In the genomic region with DNA sequence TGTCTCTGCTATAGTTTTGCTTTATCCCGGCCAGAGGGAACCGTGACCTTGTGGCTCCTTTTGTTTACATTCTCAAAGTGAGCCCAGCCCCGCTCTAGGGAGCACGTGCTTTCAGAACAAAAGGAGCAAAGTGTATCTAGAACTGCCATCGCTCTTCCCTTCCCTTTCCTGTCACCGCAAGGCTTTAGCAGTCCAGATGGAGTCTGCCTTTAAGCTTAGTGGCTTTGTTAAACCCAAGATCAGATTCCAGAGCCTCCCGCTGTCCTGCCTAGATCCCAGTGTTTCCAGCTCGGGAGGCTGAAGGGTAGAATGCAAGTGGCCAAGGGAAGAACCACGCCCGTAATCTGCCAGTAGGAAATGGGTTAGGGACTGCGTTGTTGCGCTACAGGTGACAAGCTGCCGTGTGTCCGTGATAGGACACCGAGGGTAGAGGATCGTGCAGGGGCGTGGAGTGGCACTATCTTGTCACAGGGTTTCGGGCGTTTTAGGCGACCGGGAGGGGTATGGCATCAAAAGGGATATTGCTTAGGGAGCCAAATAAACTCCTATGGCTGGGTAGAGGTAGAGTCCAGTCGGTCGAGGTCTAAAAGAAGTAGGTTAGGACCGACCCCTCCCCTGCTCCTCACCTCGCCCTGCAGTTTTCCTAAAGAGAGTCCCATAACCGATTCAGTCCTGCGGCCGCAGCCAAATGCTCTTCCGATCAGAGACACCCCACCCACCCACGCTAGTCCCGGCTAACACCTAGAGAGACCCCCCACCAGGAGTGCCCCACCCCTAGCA, we compare ENCODE assay signal across 8 mouse cellular contexts. TPM values are rescaled to one million over a fixed set of nuclear protein-coding genes. Genes with fewer than 3 reads are reported as not detected.
DNase-seq lines count a peak whose midpoint lies in the region; ATAC-seq and TF ChIP-seq lines count a peak whose summit lies in the region.

No protein-coding gene starts in this region.

- peak overlapping the region; percentile 71 for H3K9ac ChIP-seq in heart, postnatal 0 days (replicated peaks; ENCODE audit: low read depth, low read length)
- H3K9ac ChIP-seq in liver, embryonic 11.5 days (ENCODE audit: low read depth, low read length) = peak overlapping the region; percentile 96

- peak overlapping the region; percentile 87 for H3K4me3 ChIP-seq in heart, postnatal 0 days (ENCODE audit: low read depth, low read length)
- peak overlapping the region; percentile 84 for H3K4me3 ChIP-seq in liver, embryonic 11.5 days (ENCODE audit: low read depth, low read length)

- peak overlapping the region; percentile 98 for H3K4me2 ChIP-seq in heart, postnatal 0 days (ENCODE audit: low read depth, low read length)
- peak overlapping the region; percentile 97 for H3K4me2 ChIP-seq in liver, embryonic 11.5 days

- H3K36me3 ChIP-seq in heart, postnatal 0 days (replicated peaks; ENCODE audit: control insufficient read depth, insufficient read depth, low read length) = peaks cover 20% of the 10 kb centered on the region
- peaks cover 12% of the 10 kb centered on the region for H3K36me3 ChIP-seq in liver, embryonic 11.5 days (ENCODE audit: control insufficient read depth, insufficient read depth, low read length)

- peak overlapping the region; percentile 80 for H3K27ac ChIP-seq in heart, postnatal 0 days (ENCODE audit: low read depth)
- peak overlapping the region; percentile 85; the same call in 1 of the 2 replicates for H3K27ac ChIP-seq in liver, embryonic 11.5 days (ENCODE audit: low read depth, low read length)

- no peaks in the 10 kb centered on the region for H3K9me3 ChIP-seq in heart, postnatal 0 days (replicated peaks; ENCODE audit: control insufficient read depth, low read length)
- H3K9me3 ChIP-seq in liver, embryonic 11.5 days (ENCODE audit: control insufficient read depth, low read length) = no peaks in the 10 kb centered on the region

- DNase-seq in left cerebral cortex, postnatal 4 days = peak; percentile 49
- no peak for DNase-seq in left cerebral cortex, adult 18-20 months (ENCODE audit: low spot score in 2 of 2)
- peak; percentile 73 for DNase-seq in embryo, embryonic 9.5 days (ENCODE audit: extremely low spot score)
- DNase-seq in heart, postnatal 0 days (ENCODE audit: low spot score) = peak; percentile 34
- DNase-seq in liver, embryonic 11.5 days (ENCODE audit: low spot score) = no peak
- peak; percentile 60 for DNase-seq in naive thymus-derived CD4-positive, alpha-beta T cell, adult 2 months (ENCODE audit: low read depth)
- no peak for DNase-seq in layer of hippocampus, adult 9-11 months
- DNase-seq in frontal cortex, postnatal 25 days (ENCODE audit: low spot score in 2 of 2) = no peak

- 1% methylated on average over 31 of the region's 31 CpGs for WGBS in heart, postnatal 0 days
- WGBS in liver, embryonic 11.5 days = 1% methylated on average over 31 of the region's 31 CpGs

- no peaks in the 10 kb centered on the region for H3K27me3 ChIP-seq in heart, postnatal 0 days (ENCODE audit: control insufficient read depth, insufficient read depth, low read length)
- no peaks in the 10 kb centered on the region for H3K27me3 ChIP-seq in liver, embryonic 11.5 days (replicated peaks; ENCODE audit: control insufficient read depth, insufficient read depth, low read length)

- TF ChIP-seq EP300 in heart, postnatal 0 days (IDR thresholded peaks at IDR 0.05; ENCODE audit: low read depth) = no peak

- no peak for TF ChIP-seq CTCF in heart, postnatal 0 days (IDR thresholded peaks at IDR 0.05; ENCODE audit: low read depth)

- ATAC-seq in heart, postnatal 0 days (ENCODE audit: insufficient read depth, low read depth) = peak; percentile 7
- ATAC-seq in liver, embryonic 11.5 days (replicated peaks; ENCODE audit: low FRiP score) = peak; percentile 22; the same call in 1 of the 2 replicates

- intact Hi-C loops in left cerebral cortex, postnatal 4 days (cut with DNase I) = loop anchor here (2.0 kb wide), 1 partner anchor 71 kb away; a partner anchor contains a TSS

- 0 out of 2 replicates have a peak, but pooled peaks cover 7% of the 10 kb centered on the region for H3K4me1 ChIP-seq in heart, postnatal 0 days (ENCODE audit: control insufficient read depth, insufficient read depth)
- peaks cover 10% of the 10 kb centered on the region for H3K4me1 ChIP-seq in liver, embryonic 11.5 days (replicated peaks; ENCODE audit: control insufficient read depth, insufficient read depth, low read length)

RNA-seq across cellular contexts. Expression of a gene that starts 0.5 kb away (rescaled TPM):
- 1,000 to 10,000 TPM; 3,425 to 3,590 TPM for total RNA-seq in left cerebral cortex, postnatal 4 days (2021)
- 1,000 to 10,000 TPM; 1,034 to 1,073 TPM for total RNA-seq in left cerebral cortex, adult 18-20 months (2021)
- 149 and 227 TPM in 2 replicates for total RNA-seq in heart, postnatal 0 days (2014; rRNA removed; ENCODE audit: low replicate concordance)
- polyA plus RNA-seq in heart, postnatal 0 days (2015; fragmentation: Nextera tagmentation; extraction: Ambion mirVana) = 372 and 387 TPM in 2 replicates
- polyA plus RNA-seq in liver, embryonic 11.5 days (2014; fragmentation: Nextera tagmentation; extraction: Ambion mirVana) = 896 and 908 TPM in 2 replicates

RNA-seq across cellular contexts. Expression of a gene that starts 28.9 kb away (rescaled TPM):
- 10 to 100 TPM; 30.7 to 31.7 TPM for total RNA-seq in left cerebral cortex, postnatal 4 days (2021)
- 10 to 100 TPM; 63.5 to 70.1 TPM for total RNA-seq in left cerebral cortex, adult 18-20 months (2021)
- 13.1 and 25.4 TPM in 2 replicates for total RNA-seq in heart, postnatal 0 days (2014; rRNA removed; ENCODE audit: low replicate concordance)
- polyA plus RNA-seq in heart, postnatal 0 days (2015; fragmentation: Nextera tagmentation; extraction: Ambion mirVana) = 15.4 and 18.7 TPM in 2 replicates
- polyA plus RNA-seq in liver, embryonic 11.5 days (2014; fragmentation: Nextera tagmentation; extraction: Ambion mirVana) = 2.5 and 3.0 TPM in 2 replicates

RNA-seq across cellular contexts. Expression of a gene that starts 43.2 kb away (rescaled TPM):
- total RNA-seq in left cerebral cortex, postnatal 4 days (2021) = 1 to 10 TPM; 1.4 to 1.8 TPM
- under 1 TPM in 1 of 2 experiments, not detected in 1; 0.54 TPM for total RNA-seq in left cerebral cortex, adult 18-20 months (2021)
- total RNA-seq in heart, postnatal 0 days (2014; rRNA removed; ENCODE audit: low replicate concordance) = 2.7 and 3.1 TPM in 2 replicates
- polyA plus RNA-seq in heart, postnatal 0 days (2015; fragmentation: Nextera tagmentation; extraction: Ambion mirVana) = 1.8 and 2.5 TPM in 2 replicates
- polyA plus RNA-seq in liver, embryonic 11.5 days (2014; fragmentation: Nextera tagmentation; extraction: Ambion mirVana) = 15.9 and 18.5 TPM in 2 replicates

Comparison
In these comparisons a context has a peak if more than half of its experiments do, and no peak if none do; other contexts are left out.
1. DNase-seq: peak in left cerebral cortex, postnatal 4 days (single experiment), embryo, embryonic 9.5 days (single experiment), heart, postnatal 0 days (single experiment) and naive thymus-derived CD4-positive, alpha-beta T cell, adult 2 months (single experiment); none in left cerebral cortex, adult 18-20 months (0 of 2), liver, embryonic 11.5 days (single experiment), layer of hippocampus, adult 9-11 months (single experiment) and frontal cortex, postnatal 25 days (0 of 2).